Mouse (Mus musculus): ENCODE data around the gene Gp6. TPM values are rescaled to one million over a fixed set of nuclear protein-coding genes. Genes with fewer than 3 reads are reported as not detected.
"Not testable (repeated sequence)": the region's sequence is repeated elsewhere in the genome, so short reads cannot be mapped to it uniquely, and the experiment has no call there.

The Gp6 gene
- total and polyA plus RNA-seq, 3 experiments = 0.05 to 11.8 (median 0.44) TPM

GRCm38 (mm10) chr7:4431548-4431947 lies 34.0 kb upstream of the Gp6 start:
- TF ChIP-seq TAL1 (conservative IDR thresholded peaks at IDR 0.05; ENCODE audit: low read depth, low read length) (no peak), CTCF (IDR thresholded peaks at IDR 0.05; ENCODE audit: low read depth, low read length) (peak; percentile 89)

GRCm38 (mm10) chr7:4430246-4430844 lies 32.8 kb upstream of the Gp6 start:
- no peak for DNase-seq (ENCODE audit: low spot score)
- 0 out of 2 replicates have a peak, but pooled peaks cover 2% of the 10 kb centered on the region for H3K9me3 ChIP-seq (replicated peaks)
- H3K36me3 ChIP-seq (replicated peaks) = peaks cover 97% of the 10 kb centered on the region
- H3K27me3 ChIP-seq (ENCODE audit: insufficient read depth, low read length) = no peaks in the 10 kb centered on the region
- ATAC-seq (ENCODE audit: extremely low read depth, insufficient number of reproducible peaks, low FRiP score, poor library complexity, severe bottlenecking) = no peak
- no peaks in the 10 kb centered on the region; the same call in 1 of the 2 replicates for H3K4me1 ChIP-seq (ENCODE audit: insufficient read depth, low read depth, low read length)
- no peak overlapping the region for H3K4me3 ChIP-seq (ENCODE audit: low read depth, low read length)
- TF ChIP-seq GATA2 (IDR thresholded peaks at IDR 0.05; ENCODE audit: borderline replicate concordance, low read depth, low read length) = no peak

More at GRCm38 (mm10) chr7:4431548-4431947, 34.0 kb upstream of the Gp6 start:
- Histone ChIP-seq H3K4me1 (ENCODE audit: insufficient read depth, low read depth, low read length) (no peaks in the 10 kb centered on the region; the same call in 1 of the 2 replicates), H3K4me3 (ENCODE audit: low read depth, low read length) (no peak overlapping the region), H3K36me3 (replicated peaks) (peaks cover 97% of the 10 kb centered on the region), H3K9me3 (replicated peaks) (0 out of 2 replicates have a peak, but pooled peaks cover 2% of the 10 kb centered on the region), H3K27me3 (ENCODE audit: insufficient read depth, low read length) (no peaks in the 10 kb centered on the region)
- DNase-seq (ENCODE audit: low spot score) (no peak), ATAC-seq (ENCODE audit: extremely low read depth, insufficient number of reproducible peaks, low FRiP score, poor library complexity, severe bottlenecking) (no peak)

DNA sequence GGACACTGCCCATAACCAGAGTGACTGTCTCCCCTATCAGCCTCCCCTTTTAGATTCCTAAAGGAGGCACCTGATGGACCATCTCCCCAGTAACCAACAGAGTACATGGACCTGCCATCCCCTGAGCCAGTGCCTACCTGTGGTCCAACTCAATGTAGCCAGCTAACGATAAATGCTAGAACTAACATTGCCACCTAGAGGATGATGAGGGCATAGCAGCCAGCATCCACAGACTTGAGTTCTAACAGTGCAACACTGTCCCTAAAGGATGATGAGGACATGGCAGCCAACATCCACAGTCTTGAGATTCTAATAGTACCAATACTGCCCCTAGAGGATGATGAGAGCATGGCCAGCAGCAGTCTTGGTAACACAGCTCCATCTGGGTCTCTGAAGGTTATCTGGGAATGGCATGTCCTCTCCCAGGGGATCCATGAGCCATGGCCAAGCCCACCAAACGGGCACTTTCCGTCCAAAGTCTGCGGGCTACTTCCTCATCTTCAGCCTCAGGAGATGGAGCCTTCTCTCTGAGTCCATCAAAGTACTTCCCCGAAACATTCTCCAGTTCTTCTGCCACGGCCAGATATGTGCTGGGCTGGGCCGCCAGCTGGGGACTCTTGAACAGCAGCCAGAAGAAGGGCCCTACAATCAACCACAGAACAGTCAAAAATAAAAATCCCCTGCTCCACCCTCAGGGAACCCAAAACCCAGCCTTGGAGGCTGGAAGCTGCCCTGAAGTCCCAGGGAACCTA lies 29.8 kb upstream of the Gp6 start:
- H3K9me3 ChIP-seq (replicated peaks) = 0 out of 2 replicates have a peak, but pooled peaks cover 2% of the 10 kb centered on the region
- DNase-seq (ENCODE audit: low spot score) (peak; percentile 57), ATAC-seq (ENCODE audit: extremely low read depth, insufficient number of reproducible peaks, low FRiP score, poor library complexity, severe bottlenecking) (peak; percentile 88)
- peaks cover 19% of the 10 kb centered on the region for H3K4me1 ChIP-seq (ENCODE audit: insufficient read depth, low read depth, low read length)
- H3K27me3 ChIP-seq (ENCODE audit: insufficient read depth, low read length) = no peaks in the 10 kb centered on the region
- no peak overlapping the region for H3K4me3 ChIP-seq (ENCODE audit: low read depth, low read length)
- peaks cover 85% of the 10 kb centered on the region for H3K36me3 ChIP-seq (replicated peaks)
- TF ChIP-seq GATA2 (IDR thresholded peaks at IDR 0.05; ENCODE audit: borderline replicate concordance, low read depth, low read length) = no peak
- TF ChIP-seq CTCF (IDR thresholded peaks at IDR 0.05; ENCODE audit: low read depth, low read length) = peak; percentile 100

GRCm38 (mm10) chr7:4420230-4420629 lies 22.7 kb upstream of the Gp6 start:
- peaks cover 17% of the 10 kb centered on the region for H3K36me3 ChIP-seq (replicated peaks)
- H3K4me1 ChIP-seq (ENCODE audit: insufficient read depth, low read depth, low read length) = peaks cover 50% of the 10 kb centered on the region
- no peak overlapping the region; the same call in 1 of the 2 replicates for H3K4me3 ChIP-seq (ENCODE audit: low read depth, low read length)
- H3K27me3 ChIP-seq (ENCODE audit: insufficient read depth, low read length) = no peaks in the 10 kb centered on the region
- DNase-seq (ENCODE audit: low spot score) (no peak), ATAC-seq (ENCODE audit: extremely low read depth, insufficient number of reproducible peaks, low FRiP score, poor library complexity, severe bottlenecking) (no peak)
- no peaks in the 10 kb centered on the region for H3K9me3 ChIP-seq (replicated peaks)
- no peak for TF ChIP-seq TAL1 (conservative IDR thresholded peaks at IDR 0.05; ENCODE audit: low read depth, low read length)
- TF ChIP-seq GATA1 (IDR thresholded peaks at IDR 0.05; ENCODE audit: borderline replicate concordance, low read length) = no peak
- no peak for TF ChIP-seq POLR2AphosphoS5 (IDR thresholded peaks at IDR 0.05; ENCODE audit: insufficient replicate concordance, low read depth, low read length)
- no peak for TF ChIP-seq CTCF (IDR thresholded peaks at IDR 0.05; ENCODE audit: low read depth, low read length)
- TF ChIP-seq GATA2 (IDR thresholded peaks at IDR 0.05; ENCODE audit: borderline replicate concordance, low read depth, low read length) = no peak

- ATAC-seq (ENCODE audit: extremely low read depth, insufficient number of reproducible peaks, low FRiP score, poor library complexity, severe bottlenecking) = no peak
Measured at GRCm38 (mm10) chr7:4419681-4420080, 22.1 kb upstream of the Gp6 start.

GRCm38 (mm10) chr7:4412406-4412805 lies 14.9 kb upstream of the Gp6 start:
- not testable (repeated sequence) for H3K36me3 ChIP-seq (replicated peaks); DNase-seq (ENCODE audit: low spot score); H3K27me3 ChIP-seq (ENCODE audit: insufficient read depth, low read length); H3K4me3 ChIP-seq (ENCODE audit: low read depth, low read length); ATAC-seq (ENCODE audit: extremely low read depth, insufficient number of reproducible peaks, low FRiP score, poor library complexity, severe bottlenecking); H3K9me3 ChIP-seq (replicated peaks); H3K4me1 ChIP-seq (ENCODE audit: insufficient read depth, low read depth, low read length)

More at GRCm38 (mm10) chr7:4419681-4420080, 22.1 kb upstream of the Gp6 start:
- no peaks in the 10 kb centered on the region for H3K9me3 ChIP-seq (replicated peaks)
- H3K36me3 ChIP-seq (replicated peaks) = peaks cover 13% of the 10 kb centered on the region
- H3K4me3 ChIP-seq (ENCODE audit: low read depth, low read length) = peak overlapping the region; percentile 60
- TF ChIP-seq TAL1 (conservative IDR thresholded peaks at IDR 0.05; ENCODE audit: low read depth, low read length) (no peak), GATA1 (IDR thresholded peaks at IDR 0.05; ENCODE audit: borderline replicate concordance, low read length) (no peak), CTCF (IDR thresholded peaks at IDR 0.05; ENCODE audit: low read depth, low read length) (no peak), POLR2AphosphoS5 (IDR thresholded peaks at IDR 0.05; ENCODE audit: insufficient replicate concordance, low read depth, low read length) (no peak), GATA2 (IDR thresholded peaks at IDR 0.05; ENCODE audit: borderline replicate concordance, low read depth, low read length) (no peak)
- H3K4me1 ChIP-seq (ENCODE audit: insufficient read depth, low read depth, low read length) = peaks cover 45% of the 10 kb centered on the region
- no peaks in the 10 kb centered on the region for H3K27me3 ChIP-seq (ENCODE audit: insufficient read depth, low read length)
- no peak for DNase-seq (ENCODE audit: low spot score)

DNA sequence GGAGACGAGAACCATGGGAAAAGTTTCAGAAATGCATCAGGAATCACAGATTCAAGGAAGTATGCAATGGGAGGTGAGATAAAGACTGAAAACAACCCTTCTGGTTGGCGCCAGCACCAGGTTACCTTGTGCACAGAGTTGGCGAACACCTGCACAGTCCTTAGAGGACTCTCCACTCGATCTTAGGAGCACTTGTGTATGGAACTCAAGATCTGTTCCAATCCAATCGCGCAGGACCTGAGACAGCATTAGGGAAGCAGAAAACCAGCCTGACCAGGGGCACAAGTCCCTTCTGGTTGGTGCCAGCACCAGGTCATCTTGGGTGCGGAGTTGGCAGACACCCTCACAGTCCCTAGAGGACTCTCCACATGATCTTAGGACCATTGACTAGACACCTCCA lies 24.0 kb downstream of the Gp6 start:
- H3K4me1 ChIP-seq (ENCODE audit: insufficient read depth, low read depth, low read length) = no peaks in the 10 kb centered on the region
- 0 out of 2 replicates have a peak, but pooled peaks cover 2% of the 10 kb centered on the region for H3K27me3 ChIP-seq (ENCODE audit: insufficient read depth, low read length)
- H3K36me3 ChIP-seq (replicated peaks) = no peaks in the 10 kb centered on the region
- no peaks in the 10 kb centered on the region for H3K9me3 ChIP-seq (replicated peaks)
- TF ChIP-seq GATA2 (IDR thresholded peaks at IDR 0.05; ENCODE audit: borderline replicate concordance, low read depth, low read length) (no peak), GATA1 (IDR thresholded peaks at IDR 0.05; ENCODE audit: borderline replicate concordance, low read length) (no peak), POLR2AphosphoS5 (IDR thresholded peaks at IDR 0.05; ENCODE audit: insufficient replicate concordance, low read depth, low read length) (no peak), TAL1 (conservative IDR thresholded peaks at IDR 0.05; ENCODE audit: low read depth, low read length) (no peak), CTCF (IDR thresholded peaks at IDR 0.05; ENCODE audit: low read depth, low read length) (no peak)
- H3K4me3 ChIP-seq (ENCODE audit: low read depth, low read length) = no peak overlapping the region
- DNase-seq (ENCODE audit: low spot score) = no peak
- no peak for ATAC-seq (ENCODE audit: extremely low read depth, insufficient number of reproducible peaks, low FRiP score, poor library complexity, severe bottlenecking)

Measured in G1E (cell line).